Mouse (Mus musculus) Patski (cell line): ENCODE results near the gene AC109138.7. TPM values are rescaled to one million over a fixed set of nuclear protein-coding genes. Genes with fewer than 3 reads are reported as not detected.
A peak's percentile ranks its signal among the peaks of the same experiment; 100 is the strongest.

ENCODE experiments used
- ATAC-seq: fragments of 100-300 bp; one replicate; pipeline ENCODE4 v1.8.0; 2021
- CTCF ChIA-PET: fragments of 350-600 bp; sonication (Branson Sonifier 250); formaldehyde crosslinking; loops from one replicate; lab custom pipeline; 2022; ENCODE audit warnings: inconsistent platforms; lab: Charles Lee
- POLR2A ChIA-PET: fragments of 350-600 bp; sonication (Branson Sonifier 250); formaldehyde crosslinking; loops from one replicate; lab custom pipeline; 2022; ENCODE audit warnings: antibody characterized with exemption, inconsistent platforms; lab: Charles Lee
- DNase-seq: peaks from one replicate; pipeline ENCODE4 v3.0.0-alpha.2; 2011; ENCODE audit warnings: low read depth, low spot score
- H3K27me3 ChIP-seq: fragments of 371-371 bp; one replicate; pipeline ENCODE4 v1.5.1; 2021
- CTCF ChIP-seq: fragments of 100-300 bp; IDR thresholded peaks from one replicate; pipeline ENCODE4 v1.5.1; 2021
- in situ Hi-C: fragments of 300-500 bp; cut with MboI; formaldehyde crosslinking; loops from 3 replicates; pipeline ENCODE4 v1.11.1; 2018; ENCODE audit warnings: low pct_unique_long_range_greater_than_20kb, mixed read lengths
- polyA plus RNA-seq: library from polyadenylated mRNA; unstranded; gene quantifications from one replicate; pipeline ENCODE4 v1.2.3, GENCODE M21; 2021

The AC109138.7 gene
- polyA plus RNA-seq, 1 experiment from 2014 or later = 0.62 TPM

- DNase-seq = no peak
- in situ Hi-C loops = no loop called here
- no peak for ATAC-seq
- ChIA-PET POLR2A (interaction anchor here (0.6 to 16.4 kb wide), 7 partner anchors 9 to 180 kb away, joined by 3 to 199 read pairs (median 6); partner anchors contain the start of genes Cdk2ap2 and Pold4), CTCF (interaction anchor here (17.4 kb wide), 1 partner anchor 11 kb away, joined by 396 read pairs; the partner anchor contains the start of gene Pold4)
- no peaks in the 10 kb centered on the region for H3K27me3 ChIP-seq
- TF ChIP-seq CTCF = no peak
These were observed 754 bp downstream of the AC109138.7 start for GRCm38 (mm10) chr19:4214771-4215450.

- CTCF ChIA-PET = interaction anchor here (17.4 to 20.5 kb wide), 2 partner anchors 3 to 10 kb away, joined by 396 read pairs; partner anchors contain the start of genes AC109138.7, Clcf1 and Pold4
- TF ChIP-seq CTCF = no peak
- POLR2A ChIA-PET = interaction anchor here (0.6 to 16.4 kb wide), 5 partner anchors 13 to 638 kb away, joined by 3 to 199 read pairs (median 6); partner anchors contain the start of gene Pold4
- ATAC-seq (no peak), DNase-seq (no peak)
- in situ Hi-C loops = no loop called here
- no peaks in the 10 kb centered on the region for H3K27me3 ChIP-seq
These were observed 1.3 kb downstream of the AC109138.7 start for GRCm38 (mm10) chr19:4215451-4215840.

- ATAC-seq = no peak
- DNase-seq = no peak
- in situ Hi-C loops = no loop called here
- CTCF ChIA-PET = interaction anchor here (17.4 to 20.5 kb wide), 2 partner anchors 4 to 10 kb away, joined by 396 read pairs; partner anchors contain the start of genes AC109138.7, Clcf1 and Pold4
- no peak for TF ChIP-seq CTCF
- H3K27me3 ChIP-seq = no peaks in the 10 kb centered on the region
- POLR2A ChIA-PET = interaction anchor here (0.6 to 16.4 kb wide), 7 partner anchors 9 to 639 kb away, joined by 3 to 199 read pairs (median 7); partner anchors contain the start of gene Pold4
These were observed 2.0 kb downstream of the AC109138.7 start for GRCm38 (mm10) chr19:4216041-4216685.

GRCm38 (mm10) chr19:4217140-4217539 is 3.0 kb downstream of the AC109138.7 start:
- POLR2A ChIA-PET = interaction anchor here (0.8 to 16.4 kb wide), 7 partner anchors 8 to 52 kb away, joined by 3 to 199 read pairs (median 4); partner anchors contain the start of genes Pold4, Ppp1ca and Rad9a
- ATAC-seq = no peak
- TF ChIP-seq CTCF = no peak
- CTCF ChIA-PET = interaction anchor here (0.9 to 20.5 kb wide), 4 partner anchors 5 to 92 kb away, joined by 3 to 396 read pairs (median 200); partner anchors contain the start of genes AC109138.7, Clcf1, Pold4 and Rad9a
- in situ Hi-C loops = no loop called here
- no peak for DNase-seq
- H3K27me3 ChIP-seq = no peaks in the 10 kb centered on the region

DNA sequence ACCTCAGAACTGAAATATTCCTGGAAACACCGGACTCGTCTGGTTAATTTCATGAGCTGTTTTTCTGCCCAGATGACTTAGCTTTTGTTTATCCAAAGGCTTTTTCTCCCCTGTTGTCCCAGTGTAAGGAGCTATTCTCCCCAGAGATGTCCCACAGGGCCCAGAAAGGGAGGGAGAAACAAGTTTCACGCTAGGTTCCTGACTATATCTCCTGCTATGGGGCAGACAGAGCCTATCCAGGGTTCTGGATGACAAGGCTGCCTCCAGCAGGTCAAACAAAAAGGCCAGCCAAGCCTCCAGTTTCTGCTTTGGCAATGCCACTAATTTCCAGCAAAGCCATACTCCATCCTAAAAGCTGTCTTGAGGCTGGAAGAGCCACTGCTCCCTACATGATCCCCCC is 3.7 kb downstream of the AC109138.7 start:
- ChIA-PET CTCF (interaction anchor here (0.9 to 20.5 kb wide), 4 partner anchors 6 to 93 kb away, joined by 3 to 396 read pairs (median 200); partner anchors contain the start of genes AC109138.7, Clcf1, Pold4 and Rad9a), POLR2A (interaction anchor here (1.0 to 16.4 kb wide), 6 partner anchors 9 to 53 kb away, joined by 3 to 199 read pairs (median 4); partner anchors contain the start of genes Pold4 and Rad9a)
- ATAC-seq (no peak), DNase-seq (peak; percentile 85)
- in situ Hi-C loops = no loop called here
- H3K27me3 ChIP-seq = no peaks in the 10 kb centered on the region
- no peak for TF ChIP-seq CTCF

DNA sequence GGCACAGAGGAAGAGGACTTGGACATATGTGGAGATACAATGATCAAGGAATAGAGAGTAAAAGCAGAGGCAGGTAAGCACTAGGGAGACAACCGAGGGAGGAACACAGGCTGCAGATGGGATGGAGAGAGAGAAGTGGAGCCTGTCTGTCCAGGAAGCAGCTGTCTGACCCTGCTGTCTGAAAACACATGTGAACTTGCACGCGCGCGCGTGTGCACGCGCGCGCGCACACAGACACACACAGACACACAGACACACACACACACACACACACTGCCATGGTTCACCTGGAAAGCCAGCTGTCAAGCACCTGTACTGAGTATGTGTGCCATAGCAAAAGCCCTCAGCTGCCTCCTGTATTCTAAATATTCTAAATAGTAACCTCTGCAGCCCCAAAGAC is 4.1 kb downstream of the AC109138.7 start:
- ATAC-seq (no peak), DNase-seq (no peak)
- ChIA-PET POLR2A (interaction anchor here (0.9 to 16.4 kb wide), 6 partner anchors 9 to 46 kb away, joined by 3 to 199 read pairs (median 4); partner anchors contain the start of genes Pold4 and Rad9a), CTCF (interaction anchor here (0.9 to 20.5 kb wide), 5 partner anchors 6 to 93 kb away, joined by 3 to 396 read pairs (median 5); partner anchors contain the start of genes AC109138.7, Clcf1, Pold4 and Rad9a)
- in situ Hi-C loops = no loop called here
- TF ChIP-seq CTCF = no peak
- no peaks in the 10 kb centered on the region for H3K27me3 ChIP-seq

GRCm38 (mm10) chr19:4218784-4219183 is 4.6 kb downstream of the AC109138.7 start:
- no peak for TF ChIP-seq CTCF
- POLR2A ChIA-PET = interaction anchor here (0.9 to 16.4 kb wide), 5 partner anchors 8 to 17 kb away, joined by 3 to 199 read pairs (median 17); partner anchors contain the start of genes Pold4 and Rad9a

DNA sequence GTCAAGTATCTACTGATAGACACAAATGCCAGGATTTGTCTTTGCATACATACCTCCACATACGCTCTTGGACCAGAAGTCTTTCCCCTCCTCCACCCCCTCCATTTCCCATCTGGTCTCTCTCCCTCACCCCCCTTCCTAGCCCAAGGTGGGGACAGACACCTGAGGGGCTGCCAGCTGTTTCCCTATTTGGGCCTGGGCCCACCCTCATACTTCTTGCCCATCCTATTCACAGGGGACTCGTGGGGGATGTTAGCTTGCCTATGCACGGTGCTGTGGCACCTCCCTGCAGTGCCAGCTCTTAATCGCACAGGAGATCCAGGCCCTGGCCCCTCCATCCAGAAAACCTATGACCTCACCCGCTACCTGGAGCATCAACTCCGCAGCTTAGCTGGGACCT is 5.8 kb downstream of the AC109138.7 start:
- ChIA-PET CTCF (interaction anchor here (1.1 to 20.5 kb wide), 3 partner anchors 6 to 50 kb away, joined by 3 to 396 read pairs (median 396); partner anchors contain the start of genes AC109138.7, Clcf1 and Pold4), POLR2A (interaction anchor here (1.5 to 16.4 kb wide), 4 partner anchors 9 to 19 kb away, joined by 3 to 199 read pairs (median 20); partner anchors contain the start of genes Pold4 and Rad9a)
- no peak for ATAC-seq
- H3K27me3 ChIP-seq = no peaks in the 10 kb centered on the region
- TF ChIP-seq CTCF = no peak
- no peak for DNase-seq
- in situ Hi-C loops = no loop called here

More at GRCm38 (mm10) chr19:4218784-4219183, 4.6 kb downstream of the AC109138.7 start:
- H3K27me3 ChIP-seq = no peaks in the 10 kb centered on the region
- DNase-seq = no peak
- in situ Hi-C loops = no loop called here
- CTCF ChIA-PET = interaction anchor here (1.2 to 20.5 kb wide), 3 partner anchors 7 to 36 kb away, joined by 5 to 396 read pairs (median 396); partner anchors contain the start of genes AC109138.7, Clcf1 and Pold4
- no peak for ATAC-seq

DNA sequence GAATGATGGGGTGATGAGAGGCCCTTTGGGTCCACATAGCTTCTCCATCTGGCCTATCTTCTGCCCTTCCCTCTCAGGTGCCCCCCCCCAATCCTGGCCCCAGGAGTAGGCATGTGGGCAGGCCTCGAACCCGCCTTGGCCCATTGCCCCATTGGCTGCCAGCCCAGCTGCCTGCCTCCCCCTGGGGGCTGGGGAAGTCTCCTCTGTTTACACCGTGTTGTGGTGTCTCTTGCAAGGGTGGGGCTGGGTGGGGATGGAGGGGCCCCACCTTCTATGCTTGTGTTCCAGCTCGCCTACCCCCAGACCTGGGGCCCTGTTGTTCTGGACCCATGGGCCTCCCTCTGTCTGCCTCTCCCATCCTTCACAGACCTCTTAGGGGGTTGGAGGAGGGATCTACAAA is 6.3 kb downstream of the AC109138.7 start:
- POLR2A ChIA-PET = interaction anchor here (1.5 to 16.4 kb wide), 4 partner anchors 9 to 19 kb away, joined by 3 to 199 read pairs (median 20); partner anchors contain the start of genes Pold4 and Rad9a
- DNase-seq = no peak
- CTCF ChIA-PET = interaction anchor here (1.1 to 20.5 kb wide), 3 partner anchors 5 to 50 kb away, joined by 3 to 396 read pairs (median 396); partner anchors contain the start of genes AC109138.7, Clcf1 and Pold4
- in situ Hi-C loops = no loop called here
- TF ChIP-seq CTCF = no peak
- no peak for ATAC-seq
- no peaks in the 10 kb centered on the region for H3K27me3 ChIP-seq
